Mouse (Mus musculus): ENCODE measurements at regions not wholly inside any gene's neighbourhood (a gene's known extent, or its start where the extent isn't known, plus 50 kb on each side); places are given as distances from the start of the nearest gene placed in this dataset.

GRCm38 (mm10) chr4:124236476-124236875 is 318.7 kb upstream of the 4930535I16Rik start:
- no peaks in the 10 kb centered on the region for H3K79me2 ChIP-seq (ENCODE audit: inconsistent target)
- H3K4me3 ChIP-seq (ENCODE audit: inconsistent target): no peak overlapping the region
- no peak overlapping the region for H3K27ac ChIP-seq
- WGBS (ENCODE audit: missing documents): 74% methylated on average over 14 of the region's 16 CpGs
- no peaks in the 10 kb centered on the region for H3K36me3 ChIP-seq (ENCODE audit: inconsistent target)

- no peak overlapping the region for H3K27ac ChIP-seq
- no peaks in the 10 kb centered on the region for H3K36me3 ChIP-seq (ENCODE audit: inconsistent target)
- H3K79me2 ChIP-seq (ENCODE audit: inconsistent target): no peaks in the 10 kb centered on the region
- WGBS (ENCODE audit: missing documents): 10% methylated on average over 16 of the region's 17 CpGs
- H3K4me3 ChIP-seq (ENCODE audit: inconsistent target): no peak overlapping the region
Observed at GRCm38 (mm10) chr4:124228537-124228936, 310.7 kb upstream of the 4930535I16Rik start.

GRCm38 (mm10) chr4:124223646-124224500 is 306.1 kb upstream of the 4930535I16Rik start:
- Histone ChIP-seq H3K27ac (no peak overlapping the region), H3K79me2 (ENCODE audit: inconsistent target) (no peaks in the 10 kb centered on the region), H3K4me3 (ENCODE audit: inconsistent target) (no peak overlapping the region), H3K36me3 (ENCODE audit: inconsistent target) (no peaks in the 10 kb centered on the region)
- 76% methylated on average over 15 of the region's 15 CpGs for WGBS (ENCODE audit: missing documents)

- H3K36me3 ChIP-seq (ENCODE audit: inconsistent target): no peaks in the 10 kb centered on the region
- H3K4me3 ChIP-seq (ENCODE audit: inconsistent target): no peak overlapping the region
- WGBS (ENCODE audit: missing documents): 79% methylated on average over 4 of the region's 4 CpGs
- no peak overlapping the region for H3K27ac ChIP-seq
- no peaks in the 10 kb centered on the region for H3K79me2 ChIP-seq (ENCODE audit: inconsistent target)
Observed at GRCm38 (mm10) chr4:124221736-124222135, 303.9 kb upstream of the 4930535I16Rik start.

GRCm38 (mm10) chr4:124217206-124217605 is 299.4 kb upstream of the 4930535I16Rik start:
- WGBS (ENCODE audit: missing documents): 14% methylated on average over 10 of the region's 10 CpGs

GRCm38 (mm10) chr4:124216351-124216750 is 298.5 kb upstream of the 4930535I16Rik start:
- 84% methylated on average over 5 of the region's 5 CpGs for WGBS (ENCODE audit: missing documents)
- Histone ChIP-seq H3K4me3 (ENCODE audit: inconsistent target) (no peak overlapping the region), H3K27ac (no peak overlapping the region), H3K79me2 (ENCODE audit: inconsistent target) (no peaks in the 10 kb centered on the region), H3K36me3 (ENCODE audit: inconsistent target) (no peaks in the 10 kb centered on the region)

More at GRCm38 (mm10) chr4:124217206-124217605, 299.4 kb upstream of the 4930535I16Rik start:
- no peak overlapping the region for H3K4me3 ChIP-seq (ENCODE audit: inconsistent target)
- no peaks in the 10 kb centered on the region for H3K36me3 ChIP-seq (ENCODE audit: inconsistent target)
- no peaks in the 10 kb centered on the region for H3K79me2 ChIP-seq (ENCODE audit: inconsistent target)
- H3K27ac ChIP-seq: no peak overlapping the region

GRCm38 (mm10) chr4:124215077-124215476 is 297.3 kb upstream of the 4930535I16Rik start:
- no peaks in the 10 kb centered on the region for H3K79me2 ChIP-seq (ENCODE audit: inconsistent target)
- 80% methylated on average over 6 of the region's 7 CpGs for WGBS (ENCODE audit: missing documents)
- no peak overlapping the region for H3K4me3 ChIP-seq (ENCODE audit: inconsistent target)
- no peak overlapping the region for H3K27ac ChIP-seq
- no peaks in the 10 kb centered on the region for H3K36me3 ChIP-seq (ENCODE audit: inconsistent target)

- Histone ChIP-seq H3K36me3 (ENCODE audit: inconsistent target) (no peaks in the 10 kb centered on the region), H3K79me2 (ENCODE audit: inconsistent target) (no peaks in the 10 kb centered on the region), H3K27ac (no peak overlapping the region), H3K4me3 (ENCODE audit: inconsistent target) (no peak overlapping the region)
- WGBS (ENCODE audit: missing documents): 94% methylated on average over 9 of the region's 9 CpGs
Observed at GRCm38 (mm10) chr4:124210103-124210502, 292.3 kb upstream of the 4930535I16Rik start.

GRCm38 (mm10) chr4:124206480-124206879 is 288.7 kb upstream of the 4930535I16Rik start:
- H3K27ac ChIP-seq: no peak overlapping the region
- no peaks in the 10 kb centered on the region for H3K79me2 ChIP-seq (ENCODE audit: inconsistent target)
- 86% methylated on average over 16 of the region's 16 CpGs for WGBS (ENCODE audit: missing documents)
- H3K4me3 ChIP-seq (ENCODE audit: inconsistent target): no peak overlapping the region
- H3K36me3 ChIP-seq (ENCODE audit: inconsistent target): no peaks in the 10 kb centered on the region

- no peak overlapping the region for H3K4me3 ChIP-seq (ENCODE audit: inconsistent target)
- no peaks in the 10 kb centered on the region for H3K79me2 ChIP-seq (ENCODE audit: inconsistent target)
- 90% methylated on average over 2 of the region's 2 CpGs for WGBS (ENCODE audit: missing documents)
- no peaks in the 10 kb centered on the region for H3K36me3 ChIP-seq (ENCODE audit: inconsistent target)
- no peak overlapping the region for H3K27ac ChIP-seq
Observed at GRCm38 (mm10) chr4:124203736-124204135, 285.9 kb upstream of the 4930535I16Rik start.

GRCm38 (mm10) chr4:124199884-124200844 is 282.3 kb upstream of the 4930535I16Rik start:
- Histone ChIP-seq H3K79me2 (ENCODE audit: inconsistent target) (no peaks in the 10 kb centered on the region), H3K4me3 (ENCODE audit: inconsistent target) (no peak overlapping the region), H3K27ac (no peak overlapping the region), H3K36me3 (ENCODE audit: inconsistent target) (no peaks in the 10 kb centered on the region)
- 63% methylated on average over 11 of the region's 14 CpGs for WGBS (ENCODE audit: missing documents)

- no peaks in the 10 kb centered on the region for H3K79me2 ChIP-seq (ENCODE audit: inconsistent target)
- no peaks in the 10 kb centered on the region for H3K36me3 ChIP-seq (ENCODE audit: inconsistent target)
- H3K4me3 ChIP-seq (ENCODE audit: inconsistent target): no peak overlapping the region
- 71% methylated on average over 15 of the region's 15 CpGs for WGBS (ENCODE audit: missing documents)
- no peak overlapping the region for H3K27ac ChIP-seq
Observed at GRCm38 (mm10) chr4:124198832-124199231, 281.0 kb upstream of the 4930535I16Rik start.

GRCm38 (mm10) chr4:124196711-124197110 is 278.9 kb upstream of the 4930535I16Rik start:
- WGBS (ENCODE audit: missing documents): 58% methylated on average over 12 of the region's 12 CpGs
- no peak overlapping the region for H3K4me3 ChIP-seq (ENCODE audit: inconsistent target)
- no peak overlapping the region for H3K27ac ChIP-seq
- no peaks in the 10 kb centered on the region for H3K36me3 ChIP-seq (ENCODE audit: inconsistent target)
- H3K79me2 ChIP-seq (ENCODE audit: inconsistent target): no peaks in the 10 kb centered on the region

- Histone ChIP-seq H3K36me3 (ENCODE audit: inconsistent target) (no peaks in the 10 kb centered on the region), H3K79me2 (ENCODE audit: inconsistent target) (no peaks in the 10 kb centered on the region), H3K27ac (no peak overlapping the region), H3K4me3 (ENCODE audit: inconsistent target) (no peak overlapping the region)
- 90% methylated on average over 15 of the region's 15 CpGs for WGBS (ENCODE audit: missing documents)
Observed at GRCm38 (mm10) chr4:124193059-124193721, 275.4 kb upstream of the 4930535I16Rik start.

Data from macrophage (primary cell).